Mouse (Mus musculus): ENCODE measurements around the gene Lmtk2.

GRCm38 (mm10) chr5:144200616-144201015 lies 100.4 kb downstream of the Lmtk2 start:
- TF ChIP-seq CTCF (IDR thresholded peaks at IDR 0.05; ENCODE audit: low read depth) (no peak), EP300 (IDR thresholded peaks at IDR 0.05; ENCODE audit: low read depth) (no peak)
